Mouse (Mus musculus) right cerebral cortex, adult 2 months (tissue): ENCODE data around the gene Rbm4.
"Not testable (repeated sequence)": the region's sequence is repeated elsewhere in the genome, so short reads cannot be mapped to it uniquely, and the experiment has no call there.

ENCODE experiments used
- DNase-seq, 2 experiments: peaks; one replicate each; pipeline ENCODE4 v3.0.0; 2021 to 2022; ENCODE audit warnings: low spot score in 2 of 2

The Rbm4 gene

GRCm38 (mm10) chr19:4797846-4798245 lies 4.1 kb upstream of the Rbm4 start:
- no peak for DNase-seq

GRCm38 (mm10) chr19:4795929-4796328 lies 2.2 kb upstream of the Rbm4 start:
- no peak for DNase-seq

GRCm38 (mm10) chr19:4793281-4793830 lies 345 bp downstream of the Rbm4 start:
- no peak for DNase-seq

GRCm38 (mm10) chr19:4786313-4786712 lies 7.4 kb downstream of the Rbm4 start:
- DNase-seq: no peak

GRCm38 (mm10) chr19:4785206-4785605 lies 8.5 kb downstream of the Rbm4 start:
- no peak for DNase-seq

GRCm38 (mm10) chr19:4782891-4783290 lies 10.8 kb downstream of the Rbm4 start:
- no peak for DNase-seq

- no peak for DNase-seq
These were observed 20.9 kb downstream of the Rbm4 start for GRCm38 (mm10) chr19:4772785-4773184.

GRCm38 (mm10) chr19:4767507-4768148 lies 26.1 kb downstream of the Rbm4 start:
- DNase-seq: no peak

GRCm38 (mm10) chr19:4762876-4763275 lies 30.8 kb downstream of the Rbm4 start:
- DNase-seq: no peak

- DNase-seq: not testable (repeated sequence)
These were observed 33.2 kb downstream of the Rbm4 start for GRCm38 (mm10) chr19:4760544-4760943.

GRCm38 (mm10) chr19:4756921-4757320 lies 36.8 kb downstream of the Rbm4 start:
- DNase-seq: no peak

GRCm38 (mm10) chr19:4756193-4756911 lies 37.3 kb downstream of the Rbm4 start, which contains the start of gene Rbm4b:
TSS of gene Rbm4b (plus strand) at chr19:4756497.
- peak; percentile 96 to 98 for DNase-seq

- DNase-seq: peak; percentile 90 to 93
These were observed 38.0 kb downstream of the Rbm4 start for GRCm38 (mm10) chr19:4755565-4756192.

GRCm38 (mm10) chr19:4749975-4750374 lies 43.7 kb downstream of the Rbm4 start:
- no peak for DNase-seq

GRCm38 (mm10) chr19:4748493-4748892 lies 45.2 kb downstream of the Rbm4 start:
- no peak for DNase-seq

- no peak for DNase-seq
These were observed 45.9 kb downstream of the Rbm4 start for GRCm38 (mm10) chr19:4747631-4748312.

- DNase-seq: no peak
These were observed 47.1 kb downstream of the Rbm4 start for GRCm38 (mm10) chr19:4746611-4747010.

GRCm38 (mm10) chr19:4745681-4746080 lies 48.0 kb downstream of the Rbm4 start:
- no peak for DNase-seq

- DNase-seq: no peak
These were observed 48.6 kb downstream of the Rbm4 start for GRCm38 (mm10) chr19:4745057-4745456.

GRCm38 (mm10) chr19:4744026-4744425 lies 49.7 kb downstream of the Rbm4 start:
- no peak for DNase-seq

- DNase-seq: no peak
These were observed 50.2 kb downstream of the Rbm4 start for GRCm38 (mm10) chr19:4743524-4743923.

GRCm38 (mm10) chr19:4742229-4742628 lies 51.5 kb downstream of the Rbm4 start:
- no peak for DNase-seq
